Mouse (Mus musculus): ENCODE results near the gene Grasp. TPM values are rescaled to one million over a fixed set of nuclear protein-coding genes. Genes with fewer than 3 reads are reported as not detected.
A peak's percentile ranks its signal among the peaks of the same experiment; 100 is the strongest.

Grasp gene
- total RNA-seq, 2 experiments from 2014 or later, result 89.7 to 107 TPM

- intact Hi-C loops (cut with DNase I), result loop anchor here (1.0 kb wide), 1 partner anchor 12 kb away; no protein-coding TSS in a partner anchor
- Histone ChIP-seq H3K27ac (peak within 1 kb of the TSS; percentile 97), H3K4me3 (peak within 1 kb of the TSS; percentile 69)
- no peak for TF ChIP-seq CTCF (IDR thresholded peaks at IDR 0.05)
- DNase-seq (ENCODE audit: extremely low spot score in 1 of 2, low spot score in 2 of 2), result peak; percentile 87 to 89
These were observed 30.2 kb downstream of the Grasp start, which contains the start of gene Nr4a1 for GRCm38 (mm10) chr15:101253886-101254795. Nr4a1 (plus strand) TSS chr15:101254269.

GRCm38 (mm10) chr15:101255842-101256462 lies 32.0 kb downstream of the Grasp start:
- TF ChIP-seq CTCF (IDR thresholded peaks at IDR 0.05), result no peak
- DNase-seq (ENCODE audit: extremely low spot score in 1 of 2, low spot score in 2 of 2), result no peak
- intact Hi-C loops (cut with DNase I), result no loop called here
- H3K4me3 ChIP-seq, result peak overlapping the region; percentile 69
- peak overlapping the region; percentile 97; the same call in 1 of the 2 replicates for H3K27ac ChIP-seq

- intact Hi-C loops (cut with DNase I), result no loop called here
- DNase-seq (ENCODE audit: extremely low spot score in 1 of 2, low spot score in 2 of 2), result no peak
- H3K4me3 ChIP-seq, result peak overlapping the region; percentile 69
- H3K27ac ChIP-seq, result peak overlapping the region; percentile 17; the same call in 1 of the 2 replicates
- TF ChIP-seq CTCF (IDR thresholded peaks at IDR 0.05), result no peak
These were observed 32.6 kb downstream of the Grasp start for GRCm38 (mm10) chr15:101256463-101257206.

- DNase-seq (ENCODE audit: extremely low spot score in 1 of 2, low spot score in 2 of 2), result no peak
- no peak for TF ChIP-seq CTCF (IDR thresholded peaks at IDR 0.05)
- Histone ChIP-seq H3K27ac (peak overlapping the region; percentile 47), H3K4me3 (no peak overlapping the region; the same call in 1 of the 2 replicates)
- intact Hi-C loops (cut with DNase I), result no loop called here
These were observed 34.4 kb downstream of the Grasp start for GRCm38 (mm10) chr15:101258420-101258819.

GRCm38 (mm10) chr15:101259922-101260321 lies 35.9 kb downstream of the Grasp start:
- no peak for DNase-seq (ENCODE audit: extremely low spot score in 1 of 2, low spot score in 2 of 2)
- intact Hi-C loops (cut with DNase I), result no loop called here
- H3K4me3 ChIP-seq, result no peak overlapping the region
- TF ChIP-seq CTCF (IDR thresholded peaks at IDR 0.05), result no peak
- H3K27ac ChIP-seq, result peak overlapping the region; percentile 59

GRCm38 (mm10) chr15:101260387-101260786 lies 36.4 kb downstream of the Grasp start:
- H3K4me3 ChIP-seq, result no peak overlapping the region
- DNase-seq (ENCODE audit: extremely low spot score in 1 of 2, low spot score in 2 of 2), result no peak
- H3K27ac ChIP-seq, result peak overlapping the region; percentile 59
- no peak for TF ChIP-seq CTCF (IDR thresholded peaks at IDR 0.05)
- intact Hi-C loops (cut with DNase I), result no loop called here

- H3K4me3 ChIP-seq, result no peak overlapping the region
- no peak for TF ChIP-seq CTCF (IDR thresholded peaks at IDR 0.05)
- H3K27ac ChIP-seq, result peak overlapping the region; percentile 59
- no peak for DNase-seq (ENCODE audit: extremely low spot score in 1 of 2, low spot score in 2 of 2)
- intact Hi-C loops (cut with DNase I), result no loop called here
These were observed 37.1 kb downstream of the Grasp start for GRCm38 (mm10) chr15:101260874-101261622.

- TF ChIP-seq CTCF (IDR thresholded peaks at IDR 0.05), result no peak
- Histone ChIP-seq H3K27ac (no peak overlapping the region), H3K4me3 (no peak overlapping the region)
- DNase-seq (ENCODE audit: extremely low spot score in 1 of 2, low spot score in 2 of 2), result no peak
- intact Hi-C loops (cut with DNase I), result no loop called here
These were observed 38.5 kb downstream of the Grasp start for GRCm38 (mm10) chr15:101262502-101262901.

GRCm38 (mm10) chr15:101266132-101266963 lies 42.4 kb downstream of the Grasp start:
- intact Hi-C loops (cut with DNase I), result loop anchor here (1.0 kb wide), 2 partner anchors 12 to 20 kb away; partner anchors contain the start of gene Nr4a1
- peak; percentile 94 to 97 for DNase-seq (ENCODE audit: extremely low spot score in 1 of 2, low spot score in 2 of 2)
- Histone ChIP-seq H3K27ac (peak overlapping the region; percentile 96), H3K4me3 (peak overlapping the region; percentile 75)
- TF ChIP-seq CTCF (IDR thresholded peaks at IDR 0.05), result peak; percentile 12

Measured in left cerebral cortex, adult 2 months (tissue).